Comparison of ENCODE assay signal across 15 mouse cellular contexts in genomic region chr16:22500561-22500960, GRCm38 (mm10).
"Had no signal": no experiment of that assay in that cellular context is flagged by ENCODE, and none has a peak within 500 bp of the region (broad histone marks: within the 10 kb centered on the region; RNA-seq: fewer than 3 reads in every experiment).

No protein-coding gene starts in this region.

- H3K9ac ChIP-seq: neural tube, embryonic 15.5 days; stomach, embryonic 15.5 days had no signal

- DNase-seq: retina, postnatal 1 day; right cerebral cortex, adult 18-20 months; right cerebral cortex, postnatal 14 days; right cerebral cortex, postnatal 25 days; right cerebral cortex, postnatal 4 days; spleen, adult 18-20 months; thymus, adult 18-20 months; thymus, adult 2 months; thymus, postnatal 14 days; thymus, postnatal 25 days; thymus, postnatal 36 days; thymus, postnatal 4 days had no signal

- H3K4me2 ChIP-seq: neural tube, embryonic 15.5 days; stomach, embryonic 15.5 days had no signal

- H3K4me3 ChIP-seq: neural tube, embryonic 15.5 days; stomach, embryonic 15.5 days had no signal

- H3K9me3 ChIP-seq: neural tube, embryonic 15.5 days; stomach, embryonic 15.5 days had no signal

- H3K36me3 ChIP-seq: neural tube, embryonic 15.5 days; stomach, embryonic 15.5 days had no signal

- H3K27ac ChIP-seq: neural tube, embryonic 15.5 days; stomach, embryonic 15.5 days; stomach, postnatal 0 days had no signal

- H3K27me3 ChIP-seq: neural tube, embryonic 15.5 days; stomach, embryonic 15.5 days had no signal
